Mouse (Mus musculus) adrenal gland, postnatal 25 days (tissue): ENCODE data around the gene Rapgef1. TPM values are rescaled to one million over a fixed set of nuclear protein-coding genes. Genes with fewer than 3 reads are reported as not detected.

Experiments used
- DNase-seq: peaks from one replicate; pipeline ENCODE4 v3.0.0; 2021; ENCODE audit warnings: mixed read lengths
- long read RNA-seq: library from polyadenylated mRNA; stranded (forward); transcript quantifications from one replicate; pipeline ENCODE4 v2.0.0, GENCODE M21; 2021
- total RNA-seq: library from RNA; stranded (reverse); gene quantifications from 2 replicates; pipeline ENCODE4 v1.2.3, GENCODE M21; 2021

The Rapgef1 gene
- 47.5 and 49.5 TPM in 2 replicates for total RNA-seq
- long read RNA-seq, partial matches to known transcripts: 12 of 17 reads
- long read RNA-seq, other reads (novel, unspliced or antisense): 5 of 17 reads

- DNase-seq: peak; percentile 92
Observed at GRCm38 (mm10) chr2:29619484-29620300, at the start of gene Rapgef1. Gene Rapgef1, plus strand, starts transcription at chr2:29619720.

- no peak for DNase-seq
Observed at GRCm38 (mm10) chr2:29571921-29572700, 47.4 kb upstream of the Rapgef1 start.

- no peak for DNase-seq
Observed at GRCm38 (mm10) chr2:29572811-29573427, 46.6 kb upstream of the Rapgef1 start.

GRCm38 (mm10) chr2:29573591-29573990, 45.9 kb upstream of the Rapgef1 start:
- peak; percentile 66 for DNase-seq

- no peak for DNase-seq
Observed at GRCm38 (mm10) chr2:29574187-29574586, 45.3 kb upstream of the Rapgef1 start.

GRCm38 (mm10) chr2:29582415-29582814, 37.1 kb upstream of the Rapgef1 start:
- peak; percentile 75 for DNase-seq

GRCm38 (mm10) chr2:29586017-29586702, 33.4 kb upstream of the Rapgef1 start:
- DNase-seq: no peak

- DNase-seq: peak; percentile 12
Observed at GRCm38 (mm10) chr2:29588006-29588405, 31.5 kb upstream of the Rapgef1 start.

GRCm38 (mm10) chr2:29589266-29589665, 30.3 kb upstream of the Rapgef1 start:
- no peak for DNase-seq

- no peak for DNase-seq
Observed at GRCm38 (mm10) chr2:29591626-29592025, 27.9 kb upstream of the Rapgef1 start.

GRCm38 (mm10) chr2:29592537-29592936, 27.0 kb upstream of the Rapgef1 start:
- no peak for DNase-seq

- DNase-seq: peak; percentile 84
Observed at GRCm38 (mm10) chr2:29603930-29604329, 15.6 kb upstream of the Rapgef1 start.

GRCm38 (mm10) chr2:29605591-29605990, 13.9 kb upstream of the Rapgef1 start:
- no peak for DNase-seq

- DNase-seq: no peak
Observed at GRCm38 (mm10) chr2:29606460-29606859, 13.1 kb upstream of the Rapgef1 start.

- no peak for DNase-seq
Observed at GRCm38 (mm10) chr2:29617341-29617740, 2.2 kb upstream of the Rapgef1 start.

- no peak for DNase-seq
Observed at GRCm38 (mm10) chr2:29618926-29619483, 515 bp upstream of the Rapgef1 start.

GRCm38 (mm10) chr2:29620301-29620827, 844 bp downstream of the Rapgef1 start:
- DNase-seq: no peak

- no peak for DNase-seq
Observed at GRCm38 (mm10) chr2:29621163-29621562, 1.6 kb downstream of the Rapgef1 start.

- no peak for DNase-seq
Observed at GRCm38 (mm10) chr2:29621636-29622035, 2.1 kb downstream of the Rapgef1 start.

GRCm38 (mm10) chr2:29622126-29623005, 2.8 kb downstream of the Rapgef1 start:
- no peak for DNase-seq
